Mouse (Mus musculus): ENCODE data around the gene Mrtfa. TPM values are rescaled to one million over a fixed set of nuclear protein-coding genes. Genes with fewer than 3 reads are reported as not detected.
A peak's percentile ranks its signal among the peaks of the same experiment; 100 is the strongest.

Mrtfa gene
- total RNA-seq, 2 experiments from 2014 or later, result 18.9 to 20.5 TPM

DNA sequence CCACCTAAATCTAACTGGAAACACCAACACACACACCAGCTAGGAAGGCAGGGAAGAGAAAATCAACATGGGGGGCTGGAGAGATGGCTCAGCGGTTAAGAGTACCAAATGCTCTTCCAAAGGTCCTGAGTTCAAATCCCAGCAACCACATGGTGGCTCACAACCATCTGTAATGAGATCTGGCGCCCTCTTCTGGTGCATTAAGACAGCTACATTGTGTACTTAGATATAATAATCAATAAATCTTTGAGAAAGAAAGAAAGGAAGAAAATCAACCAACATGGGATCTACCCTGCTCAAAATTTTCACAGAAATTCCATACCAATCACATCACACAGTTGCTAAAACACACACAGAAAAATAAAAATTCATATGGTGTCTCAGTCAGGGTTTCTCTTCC lies 34.1 kb downstream of the Mrtfa start:
- no peak for DNase-seq

- DNase-seq, result no peak
These were observed 34.7 kb downstream of the Mrtfa start for GRCm38 (mm10) chr15:81155845-81156244.

DNA sequence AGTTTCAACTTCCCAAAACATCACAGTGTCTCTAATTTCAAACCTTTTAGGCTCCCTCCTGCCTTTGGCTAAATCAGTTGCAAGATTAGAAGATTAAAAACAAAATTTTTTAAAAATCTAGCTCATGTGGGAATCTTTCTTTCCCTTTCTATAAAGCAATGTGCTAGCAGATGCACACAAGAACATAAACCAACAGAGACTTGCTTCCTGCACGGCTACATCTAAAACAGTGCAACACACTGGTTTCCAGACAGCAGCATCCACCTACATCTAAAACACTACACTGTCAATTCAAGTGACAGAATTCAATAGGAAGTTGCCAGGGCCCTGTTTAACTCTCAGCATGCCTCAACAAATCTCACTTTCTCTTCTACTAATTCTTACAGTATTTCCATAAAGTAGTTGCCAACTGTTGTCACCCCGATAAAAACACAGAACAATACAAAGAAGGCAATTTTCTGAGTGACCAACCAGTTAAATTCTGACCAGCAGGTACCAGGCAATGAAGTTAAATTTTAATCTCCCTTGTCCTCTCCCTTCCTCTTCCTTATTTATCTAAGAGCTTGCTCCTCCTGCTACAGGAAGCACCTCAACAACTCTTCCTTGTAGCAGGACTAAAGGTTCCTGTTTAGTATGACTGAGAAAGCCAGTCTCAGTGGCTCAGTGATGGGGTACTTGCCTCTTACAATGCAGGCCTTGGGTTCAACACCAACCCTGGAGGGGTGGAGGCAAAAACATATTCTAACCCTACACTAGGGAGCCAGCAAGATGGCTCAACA lies 35.5 kb downstream of the Mrtfa start:
- DNase-seq, result no peak

- DNase-seq, result no peak
These were observed 48.5 kb downstream of the Mrtfa start for GRCm38 (mm10) chr15:81141956-81142576.

GRCm38 (mm10) chr15:81140004-81140403 lies 50.6 kb downstream of the Mrtfa start:
- DNase-seq, result no peak

DNA sequence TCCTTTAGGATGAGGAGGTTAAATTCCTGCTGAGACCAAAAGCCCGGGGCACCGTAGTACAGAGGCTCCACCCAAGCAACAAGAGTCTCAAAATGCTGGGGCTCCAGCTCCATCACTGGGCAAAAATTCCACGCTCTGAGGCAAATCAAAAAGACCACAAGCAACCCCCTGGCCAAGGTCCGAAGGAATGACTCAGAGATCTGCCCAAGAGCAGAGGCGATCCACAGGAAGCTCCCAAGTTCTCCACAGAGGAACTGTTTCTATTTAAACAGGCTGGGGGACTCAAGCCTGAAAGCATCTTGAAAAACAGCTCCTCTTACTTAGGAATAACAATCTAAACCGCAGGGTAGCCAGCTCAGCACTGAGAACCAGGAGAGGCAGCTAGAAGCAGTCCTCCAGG lies 53.3 kb downstream of the Mrtfa start:
- DNase-seq, result peak; percentile 42

- no peak for DNase-seq
These were observed 56.8 kb downstream of the Mrtfa start for GRCm38 (mm10) chr15:81133781-81134180.

DNA sequence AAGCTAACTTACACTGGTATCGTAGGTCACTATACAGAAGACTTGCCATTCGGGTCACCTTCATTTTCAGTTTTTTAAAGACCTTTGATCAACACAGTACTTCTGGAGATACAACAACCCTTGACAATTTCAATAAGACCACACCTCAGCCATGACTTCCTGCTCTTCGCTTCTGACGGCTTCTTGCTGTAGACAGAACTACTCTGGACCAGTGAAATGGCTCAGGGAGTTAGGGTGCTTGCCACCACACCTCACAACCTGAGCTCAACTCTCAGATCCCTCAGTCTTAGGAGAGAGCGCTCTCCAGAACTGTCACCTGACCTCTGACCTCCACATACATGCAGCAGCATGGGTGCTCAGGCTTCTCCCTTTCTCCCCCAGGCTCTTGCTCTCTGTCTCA lies 59.4 kb downstream of the Mrtfa start:
- no peak for DNase-seq

DNA sequence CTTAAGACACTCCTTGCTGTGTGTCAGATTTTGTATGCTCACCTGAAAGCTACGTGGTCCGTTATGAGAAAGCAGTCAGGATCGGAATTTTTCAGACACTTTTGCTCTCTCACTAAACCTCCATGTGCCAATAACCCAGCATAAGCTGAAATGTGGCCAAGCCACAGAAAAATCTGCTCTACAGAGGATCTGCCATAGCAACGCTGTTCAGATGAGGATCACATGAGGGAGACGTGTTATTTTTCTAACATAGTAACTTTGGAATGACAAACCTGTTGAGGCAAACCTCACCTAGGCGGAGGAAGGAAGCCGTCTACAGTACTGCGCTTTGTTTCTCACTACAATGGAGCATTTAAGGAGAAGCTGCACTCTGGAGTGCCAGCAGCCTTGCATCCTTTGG lies 60.6 kb downstream of the Mrtfa start:
- DNase-seq, result no peak

DNA sequence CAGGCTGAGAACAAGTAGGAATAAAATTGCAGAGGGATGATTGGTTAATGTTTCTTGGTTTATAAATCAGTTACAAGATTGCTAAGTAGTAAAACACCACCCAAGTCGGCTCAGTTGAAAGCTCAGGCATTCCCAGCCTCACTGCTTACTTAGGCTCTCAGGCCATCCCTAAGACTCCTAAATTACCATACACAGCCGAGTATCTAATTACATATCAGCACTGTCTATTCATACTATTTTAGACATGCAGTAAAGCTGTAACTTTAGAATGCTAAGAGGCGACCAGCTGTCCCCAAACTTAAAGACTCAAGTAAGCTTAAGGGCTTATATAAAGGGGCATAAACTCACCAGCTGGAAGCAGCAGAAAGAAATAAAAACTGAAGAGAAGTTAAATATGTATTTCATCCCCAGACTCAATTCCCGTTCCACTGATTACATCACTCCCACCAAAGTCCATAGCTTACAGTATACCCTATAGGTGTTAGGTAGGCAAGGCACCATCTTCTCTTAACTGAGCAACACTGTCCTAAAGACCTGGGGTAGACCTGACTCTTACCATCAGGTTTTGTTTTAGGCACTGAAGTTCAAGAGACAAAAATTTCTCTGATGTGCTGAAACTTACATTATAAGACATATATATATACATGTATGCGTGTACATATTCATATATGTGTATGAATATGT lies 62.3 kb downstream of the Mrtfa start:
- no peak for DNase-seq

GRCm38 (mm10) chr15:81124282-81124681 lies 66.3 kb downstream of the Mrtfa start:
- no peak for DNase-seq

- no peak for DNase-seq
These were observed 67.4 kb downstream of the Mrtfa start for GRCm38 (mm10) chr15:81123122-81123521.

DNA sequence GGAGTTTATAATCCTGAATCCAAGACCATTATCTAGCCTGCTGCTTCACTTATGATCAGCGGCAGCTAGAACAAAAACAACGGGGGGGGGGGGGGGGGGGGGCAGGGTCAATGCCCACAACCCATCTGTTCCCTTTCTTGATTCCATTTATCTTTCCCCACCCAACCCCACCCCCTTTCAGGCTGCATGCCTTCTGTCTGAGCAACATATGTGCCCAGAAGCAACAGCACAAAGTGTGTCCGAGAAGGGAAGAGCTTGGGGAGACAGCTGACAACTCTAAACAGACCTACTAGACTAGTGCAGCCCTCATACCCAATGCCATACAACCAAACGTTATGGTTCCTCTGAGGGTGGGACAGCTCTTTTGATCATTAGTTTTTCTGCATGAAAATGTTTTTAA lies 68.0 kb downstream of the Mrtfa start:
- DNase-seq, result no peak

- no peak for DNase-seq
These were observed 68.5 kb downstream of the Mrtfa start for GRCm38 (mm10) chr15:81122078-81122477.

- no peak for DNase-seq
These were observed 69.6 kb downstream of the Mrtfa start for GRCm38 (mm10) chr15:81120946-81121345.

- no peak for DNase-seq
These were observed 70.4 kb downstream of the Mrtfa start for GRCm38 (mm10) chr15:81120140-81120539.

- no peak for DNase-seq
These were observed 72.3 kb downstream of the Mrtfa start for GRCm38 (mm10) chr15:81118226-81118625.

- no peak for DNase-seq
These were observed 78.0 kb downstream of the Mrtfa start for GRCm38 (mm10) chr15:81112589-81112988.

- no peak for DNase-seq
These were observed 80.2 kb downstream of the Mrtfa start for GRCm38 (mm10) chr15:81110315-81110714.

DNA sequence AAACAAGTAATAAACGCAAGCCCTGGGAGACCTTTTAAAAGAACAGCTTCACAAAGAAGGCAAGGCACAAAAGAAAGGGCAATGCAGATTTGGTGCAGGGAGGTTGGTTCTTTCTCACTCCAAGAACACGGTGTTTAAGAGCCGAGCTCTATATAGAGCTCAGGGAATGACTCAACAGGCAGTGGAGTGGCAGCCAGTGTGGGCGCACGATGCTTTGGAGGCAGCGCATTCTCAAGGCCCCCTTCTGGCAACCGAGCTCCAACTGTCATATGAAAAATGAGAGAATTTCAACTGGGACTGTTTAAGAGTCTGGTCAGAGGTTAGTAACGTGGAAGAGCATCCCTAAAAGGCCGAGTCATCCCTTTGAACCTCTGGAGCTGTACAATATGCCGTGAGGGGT lies 84.6 kb downstream of the Mrtfa start:
- DNase-seq, result no peak

DNA sequence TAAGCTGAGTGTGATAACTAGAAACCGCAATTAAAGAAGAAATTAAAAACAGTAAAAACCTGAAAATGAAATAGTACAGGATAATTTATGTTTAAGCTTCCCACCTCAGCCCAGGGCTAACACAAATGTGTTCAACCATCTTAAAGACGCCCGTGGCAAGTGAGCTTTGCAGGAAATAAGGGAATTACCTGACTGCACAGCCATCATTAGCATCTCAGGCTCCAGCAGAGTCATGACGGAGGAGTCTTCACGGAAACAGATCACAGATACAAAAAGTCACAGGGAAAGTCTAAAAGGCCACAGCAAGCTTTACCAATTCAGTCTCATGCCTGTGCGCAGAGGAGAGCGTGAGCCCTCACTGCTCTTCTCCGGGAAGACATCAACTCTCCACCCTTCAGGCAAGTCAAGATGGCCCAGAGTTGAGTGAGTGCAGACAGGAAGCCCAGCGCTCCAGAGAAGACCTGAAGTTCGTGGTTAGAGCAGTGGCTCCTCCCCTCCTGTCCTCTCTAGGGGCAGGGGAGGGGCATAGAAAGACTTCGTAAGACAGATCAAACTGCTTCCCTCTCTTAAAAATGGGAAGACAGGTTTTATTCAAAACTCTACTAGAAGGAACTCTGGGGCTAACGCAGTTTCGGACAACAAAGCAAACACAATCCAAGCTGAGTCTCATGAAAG lies 85.8 kb downstream of the Mrtfa start:
- DNase-seq, result peak; percentile 31

DNA sequence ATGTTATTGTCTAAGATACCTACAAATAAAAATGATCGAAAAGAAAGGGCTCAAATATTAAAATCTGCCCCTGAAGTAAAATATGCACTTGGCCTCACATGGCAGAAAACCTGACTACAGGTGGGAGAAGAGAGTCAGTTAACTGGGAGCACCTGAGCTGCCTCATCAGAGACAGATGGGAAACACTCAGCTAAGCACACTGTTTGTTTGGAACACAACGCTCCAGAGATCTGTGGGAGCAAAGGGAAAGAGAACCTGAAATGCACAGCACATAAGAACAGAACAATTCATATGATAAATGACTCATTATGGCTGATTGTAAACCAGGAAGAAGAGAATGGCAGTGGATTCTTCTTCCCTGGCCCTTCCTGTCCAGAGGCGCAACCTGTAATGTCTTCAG lies 87.1 kb downstream of the Mrtfa start:
- DNase-seq, result no peak

All from gastrocnemius, postnatal 25 days (tissue).